Mouse (Mus musculus) G1E (cell line): ENCODE results near the gene Acads.

Experiments
- CTCF ChIP-seq: IDR thresholded peaks from 2 replicates; pipeline ENCODE4 v1.5.1; 2012; ENCODE audit warnings: low read depth, low read length, inconsistent platforms, mixed read lengths
- GATA1 ChIP-seq: IDR thresholded peaks from 2 replicates; pipeline ENCODE4 v1.6.1; 2012; ENCODE audit warnings: borderline replicate concordance, low read length, inconsistent platforms, mixed read lengths

- no peak for TF ChIP-seq CTCF
- no peak for TF ChIP-seq GATA1
Observed at GRCm38 (mm10) chr5:115124690-115125089, 5.5 kb upstream of the Acads start.
